Mouse (Mus musculus): ENCODE data around the gene S1pr4. TPM values are rescaled to one million over a fixed set of nuclear protein-coding genes. Genes with fewer than 3 reads are reported as not detected.

The S1pr4 gene
- total and polyA plus RNA-seq, 2 experiments from 2014 or later = 0.39 TPM; not detected in 1

GRCm38 (mm10) chr10:81464405-81465264 lies 35.3 kb downstream of the S1pr4 start:
- Histone ChIP-seq H3K4me1 (ENCODE audit: insufficient read depth) (no peaks in the 10 kb centered on the region), H3K36me3 (ENCODE audit: insufficient read depth) (peaks cover 58% of the 10 kb centered on the region), H3K27ac (ENCODE audit: low read depth, low read length) (no peak overlapping the region), H3K9ac (no peak overlapping the region), H3K4me2 (ENCODE audit: low read depth) (peak overlapping the region; percentile 37), H3K9me3 (ENCODE audit: low read length) (no peaks in the 10 kb centered on the region), H3K27me3 (ENCODE audit: insufficient read depth, low read length) (peaks cover 9% of the 10 kb centered on the region; the same call in 1 of the 2 replicates), H3K4me3 (ENCODE audit: low read depth, low read length) (no peak overlapping the region)
- no peak for DNase-seq
- peak; percentile 70 for ATAC-seq
- TF ChIP-seq CTCF (IDR thresholded peaks at IDR 0.05; ENCODE audit: low read depth) = no peak
- 5% methylated on average over 32 of the region's 33 CpGs for WGBS

GRCm38 (mm10) chr10:81463531-81463930 lies 36.4 kb downstream of the S1pr4 start:
- no peak for ATAC-seq
- H3K4me2 ChIP-seq (ENCODE audit: low read depth) = no peak overlapping the region
- 73% methylated on average over 4 of the region's 4 CpGs for WGBS
- H3K4me3 ChIP-seq (ENCODE audit: low read depth, low read length) = no peak overlapping the region
- no peak overlapping the region for H3K27ac ChIP-seq (ENCODE audit: low read depth, low read length)
- no peak overlapping the region for H3K9ac ChIP-seq
- H3K9me3 ChIP-seq (ENCODE audit: low read length) = no peaks in the 10 kb centered on the region
- peaks cover 9% of the 10 kb centered on the region; the same call in 1 of the 2 replicates for H3K27me3 ChIP-seq (ENCODE audit: insufficient read depth, low read length)
- no peaks in the 10 kb centered on the region for H3K4me1 ChIP-seq (ENCODE audit: insufficient read depth)
- no peak for TF ChIP-seq CTCF (IDR thresholded peaks at IDR 0.05; ENCODE audit: low read depth)
- H3K36me3 ChIP-seq (ENCODE audit: insufficient read depth) = peaks cover 54% of the 10 kb centered on the region
- no peak for DNase-seq

DNA sequence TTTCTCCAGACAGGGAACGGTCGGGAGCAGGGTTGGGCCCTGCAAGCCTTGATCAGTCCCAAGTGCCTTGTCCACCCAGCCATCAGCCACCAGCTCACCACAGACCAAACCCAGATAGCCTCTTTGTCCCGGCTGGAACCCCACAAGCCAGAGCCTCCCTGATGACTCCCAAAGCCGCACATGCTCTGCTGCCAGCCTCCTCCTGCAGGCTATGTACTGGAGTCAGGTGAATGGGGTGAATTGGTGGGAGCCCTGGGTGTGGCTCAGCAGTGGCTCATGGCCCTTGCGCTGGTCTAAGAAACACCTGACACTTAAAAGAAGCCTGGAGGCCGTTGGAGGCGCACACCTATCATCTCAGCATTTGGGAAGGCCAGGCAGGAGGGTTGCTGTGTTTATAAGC lies 37.0 kb downstream of the S1pr4 start:
- DNase-seq = no peak
- 85% methylated on average over 7 of the region's 7 CpGs for WGBS

DNA sequence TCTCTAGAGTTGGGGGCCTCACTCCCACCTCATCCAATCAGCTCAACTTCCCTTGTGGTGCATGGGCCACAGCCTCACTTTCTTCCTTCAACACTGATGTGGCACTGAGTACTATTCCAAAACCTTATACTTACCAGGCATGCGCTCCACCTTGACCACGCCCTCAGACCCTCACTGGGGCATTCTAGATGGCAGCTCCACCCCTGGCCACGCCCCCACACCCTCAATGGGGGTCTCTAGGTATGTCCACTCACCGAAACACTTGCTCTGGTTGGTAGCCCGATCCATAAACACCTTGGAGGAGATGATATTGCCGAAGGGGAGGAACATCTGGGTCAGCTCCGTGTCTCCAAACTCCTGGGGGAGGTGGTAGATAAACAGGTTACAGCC lies 37.5 kb downstream of the S1pr4 start:
- 36% methylated on average over 7 of the region's 7 CpGs for WGBS
- peaks cover 9% of the 10 kb centered on the region; the same call in 1 of the 2 replicates for H3K27me3 ChIP-seq (ENCODE audit: insufficient read depth, low read length)
- H3K36me3 ChIP-seq (ENCODE audit: insufficient read depth) = peaks cover 44% of the 10 kb centered on the region
- ATAC-seq (no peak), DNase-seq (no peak)
- TF ChIP-seq CTCF (IDR thresholded peaks at IDR 0.05; ENCODE audit: low read depth) = no peak
- H3K4me3 ChIP-seq (ENCODE audit: low read depth, low read length) = no peak overlapping the region
- H3K4me2 ChIP-seq (ENCODE audit: low read depth) = no peak overlapping the region
- H3K9ac ChIP-seq = no peak overlapping the region
- H3K9me3 ChIP-seq (ENCODE audit: low read length) = no peaks in the 10 kb centered on the region
- no peak overlapping the region for H3K27ac ChIP-seq (ENCODE audit: low read depth, low read length)
- no peaks in the 10 kb centered on the region for H3K4me1 ChIP-seq (ENCODE audit: insufficient read depth)

More for the DNA sequence above, 37.0 kb downstream of the S1pr4 start:
- H3K27me3 ChIP-seq (ENCODE audit: insufficient read depth, low read length) = peaks cover 9% of the 10 kb centered on the region; the same call in 1 of the 2 replicates
- H3K9me3 ChIP-seq (ENCODE audit: low read length) = no peaks in the 10 kb centered on the region
- H3K27ac ChIP-seq (ENCODE audit: low read depth, low read length) = no peak overlapping the region
- peaks cover 49% of the 10 kb centered on the region for H3K36me3 ChIP-seq (ENCODE audit: insufficient read depth)
- ATAC-seq = no peak
- no peak overlapping the region for H3K9ac ChIP-seq
- H3K4me3 ChIP-seq (ENCODE audit: low read depth, low read length) = no peak overlapping the region
- H3K4me2 ChIP-seq (ENCODE audit: low read depth) = no peak overlapping the region
- H3K4me1 ChIP-seq (ENCODE audit: insufficient read depth) = no peaks in the 10 kb centered on the region
- TF ChIP-seq CTCF (IDR thresholded peaks at IDR 0.05; ENCODE audit: low read depth) = no peak

DNA sequence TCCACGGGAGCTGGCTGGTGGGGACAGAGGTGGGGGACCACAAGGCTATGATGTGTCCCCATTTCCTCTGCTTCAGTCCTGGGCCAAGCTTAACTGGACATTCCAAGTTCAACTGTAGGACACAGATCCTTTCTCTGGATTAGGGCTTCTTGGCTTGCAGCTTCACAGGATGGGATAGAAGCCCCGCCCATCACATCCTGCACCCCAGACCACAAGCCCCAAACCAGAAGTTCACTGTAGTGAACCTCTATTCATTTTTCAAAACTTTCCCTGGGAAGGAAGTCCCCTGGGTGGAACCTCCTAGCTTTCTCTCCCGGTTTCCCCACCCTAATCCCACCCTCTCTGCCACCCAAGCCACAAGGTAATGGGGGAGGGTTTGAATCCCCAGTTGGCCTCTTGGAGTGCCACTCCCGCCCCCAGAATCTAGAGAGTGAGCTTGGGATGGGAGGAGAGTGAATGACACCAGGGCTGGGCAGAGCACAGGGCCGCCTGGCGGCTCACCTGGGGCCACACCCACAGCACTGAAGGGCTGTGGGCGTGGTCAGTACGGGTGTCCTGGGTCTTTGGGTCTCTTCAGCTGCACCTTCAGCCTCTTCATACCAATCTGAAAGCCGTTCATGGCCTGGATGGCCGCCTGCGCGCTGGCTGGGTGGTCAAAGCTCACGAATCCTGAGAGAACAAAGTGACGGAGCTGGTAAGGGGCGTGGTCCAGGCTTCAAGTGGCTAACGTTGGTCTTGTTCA lies 38.1 kb downstream of the S1pr4 start:
- 18% methylated on average over 16 of the region's 16 CpGs for WGBS
- DNase-seq = no peak

GRCm38 (mm10) chr10:81460951-81461350 lies 39.0 kb downstream of the S1pr4 start:
- no peaks in the 10 kb centered on the region for H3K9me3 ChIP-seq (ENCODE audit: low read length)
- H3K4me2 ChIP-seq (ENCODE audit: low read depth) = no peak overlapping the region
- H3K27ac ChIP-seq (ENCODE audit: low read depth, low read length) = no peak overlapping the region
- H3K36me3 ChIP-seq (ENCODE audit: insufficient read depth) = peaks cover 29% of the 10 kb centered on the region
- TF ChIP-seq CTCF (IDR thresholded peaks at IDR 0.05; ENCODE audit: low read depth) = no peak
- 45% methylated on average over 11 of the region's 11 CpGs for WGBS
- no peak for DNase-seq
- H3K9ac ChIP-seq = no peak overlapping the region
- no peak overlapping the region for H3K4me3 ChIP-seq (ENCODE audit: low read depth, low read length)
- no peaks in the 10 kb centered on the region for H3K4me1 ChIP-seq (ENCODE audit: insufficient read depth)
- peaks cover 9% of the 10 kb centered on the region; the same call in 1 of the 2 replicates for H3K27me3 ChIP-seq (ENCODE audit: insufficient read depth, low read length)
- ATAC-seq = no peak

More for the DNA sequence above, 38.1 kb downstream of the S1pr4 start:
- H3K9me3 ChIP-seq (ENCODE audit: low read length) = no peaks in the 10 kb centered on the region
- ATAC-seq = no peak
- no peak for TF ChIP-seq CTCF (IDR thresholded peaks at IDR 0.05; ENCODE audit: low read depth)
- H3K4me3 ChIP-seq (ENCODE audit: low read depth, low read length) = no peak overlapping the region
- H3K36me3 ChIP-seq (ENCODE audit: insufficient read depth) = peaks cover 38% of the 10 kb centered on the region
- H3K27ac ChIP-seq (ENCODE audit: low read depth, low read length) = no peak overlapping the region
- H3K27me3 ChIP-seq (ENCODE audit: insufficient read depth, low read length) = peaks cover 9% of the 10 kb centered on the region; the same call in 1 of the 2 replicates
- H3K4me2 ChIP-seq (ENCODE audit: low read depth) = no peak overlapping the region
- H3K4me1 ChIP-seq (ENCODE audit: insufficient read depth) = no peaks in the 10 kb centered on the region
- H3K9ac ChIP-seq = no peak overlapping the region

DNA sequence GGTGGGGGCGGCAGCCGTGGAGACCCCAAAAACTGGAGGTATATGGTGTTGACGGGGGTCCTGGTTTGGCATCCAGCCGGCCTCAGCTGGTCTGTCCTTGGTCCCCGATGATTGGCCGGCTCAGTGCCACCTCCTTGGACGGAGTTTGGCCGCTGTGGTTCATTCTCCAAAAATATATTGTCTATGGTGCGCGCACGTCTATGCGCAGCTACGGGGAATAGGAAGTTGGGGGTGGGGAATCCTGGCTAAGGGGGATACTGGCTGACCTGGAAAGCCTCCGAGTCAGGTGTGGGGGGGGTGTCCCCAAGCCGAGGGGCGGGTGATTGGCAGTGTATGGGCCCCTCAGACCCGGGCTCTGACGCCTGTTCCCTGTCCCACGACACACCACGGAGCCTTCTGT lies 39.5 kb downstream of the S1pr4 start:
- no peak overlapping the region for H3K4me3 ChIP-seq (ENCODE audit: low read depth, low read length)
- H3K9ac ChIP-seq = no peak overlapping the region
- peaks cover 25% of the 10 kb centered on the region for H3K36me3 ChIP-seq (ENCODE audit: insufficient read depth)
- peaks cover 9% of the 10 kb centered on the region; the same call in 1 of the 2 replicates for H3K27me3 ChIP-seq (ENCODE audit: insufficient read depth, low read length)
- ATAC-seq (no peak), DNase-seq (no peak)
- 27% methylated on average over 20 of the region's 20 CpGs for WGBS
- no peak for TF ChIP-seq CTCF (IDR thresholded peaks at IDR 0.05; ENCODE audit: low read depth)
- no peak overlapping the region for H3K4me2 ChIP-seq (ENCODE audit: low read depth)
- no peaks in the 10 kb centered on the region for H3K4me1 ChIP-seq (ENCODE audit: insufficient read depth)
- H3K27ac ChIP-seq (ENCODE audit: low read depth, low read length) = no peak overlapping the region
- H3K9me3 ChIP-seq (ENCODE audit: low read length) = no peaks in the 10 kb centered on the region

Data from forebrain, postnatal 0 days (tissue).